Mouse (Mus musculus) midbrain, embryonic 11.5 days (tissue): ENCODE data around the gene Wasf2. TPM values are rescaled to one million over a fixed set of nuclear protein-coding genes. Genes with fewer than 3 reads are reported as not detected.

Source experiments
- ATAC-seq: fragments of 200-750 bp; cut with Nextera tagmentation; 2 replicates; pipeline ENCODE4 v1.8.0; 2017; ENCODE audit warnings: moderate TSS enrichment, moderate library complexity; ENCODE audit not compliant: low FRiP score
- DNase-seq: peaks from one replicate; pipeline ENCODE4 v3.0.0; 2015; ENCODE audit warnings: low spot score; ENCODE audit errors: missing footprints
- H3K27ac ChIP-seq: fragments of 300-500 bp; sonication (generic); 2 replicates; pipeline ENCODE4 v1.5.1; 2014; ENCODE audit warnings: low read depth, low read length
- H3K27me3 ChIP-seq: fragments of 300-500 bp; sonication (generic); 2 replicates; pipeline ENCODE4 v1.6.1; 2014; ENCODE audit warnings: mild to moderate bottlenecking, low read length, moderate library complexity, mixed read lengths; ENCODE audit not compliant: control insufficient read depth, insufficient read depth
- H3K36me3 ChIP-seq: fragments of 300-500 bp; sonication (generic); 2 replicates; pipeline ENCODE4 v1.6.1; 2014; ENCODE audit warnings: mild to moderate bottlenecking, low read length, moderate library complexity, mixed read lengths; ENCODE audit not compliant: control insufficient read depth, insufficient read depth
- H3K4me1 ChIP-seq: fragments of 300-500 bp; sonication (generic); 2 replicates; pipeline ENCODE4 v1.6.1; 2014; ENCODE audit warnings: low read length; ENCODE audit not compliant: control insufficient read depth, insufficient read depth
- H3K4me2 ChIP-seq: fragments of 300-500 bp; sonication (generic); 2 replicates; pipeline ENCODE4 v1.6.1; 2014; ENCODE audit warnings: mild to moderate bottlenecking, moderate library complexity
- H3K4me3 ChIP-seq: fragments of 300-500 bp; sonication (generic); 2 replicates; pipeline ENCODE4 v1.5.1; 2014; ENCODE audit warnings: low read depth, low read length
- H3K9ac ChIP-seq: fragments of 300-500 bp; sonication (generic); 2 replicates; pipeline ENCODE4 v1.6.1; 2014; ENCODE audit warnings: low read length
- H3K9me3 ChIP-seq: fragments of 300-500 bp; sonication (generic); 2 replicates; pipeline ENCODE4 v1.6.1; 2016; ENCODE audit warnings: low read length; ENCODE audit not compliant: control insufficient read depth
- WGBS: fragments of 180-500 bp; shearing (Covaris S2); extraction: QIAGEN DNeasy Blood & Tissue Kit; methylation state at CpG from one replicate; pipeline ENCODE4 v1.1.7; 2014; 5-methylcytosine and 5-hydroxymethylcytosine counted together
- microRNA-seq: library from miRNA; unstranded; fragments of <30 nt; microRNA quantifications from one replicate; pipeline ENCODE4, GENCODE M21; 2017
- polyA plus RNA-seq: library from polyadenylated mRNA; unstranded; fragments of >200 nt; fragmentation: Nextera tagmentation; extraction: Ambion mirVana; gene quantifications from 2 replicates; pipeline ENCODE4 v1.2.1, GENCODE M21; 2014

Gene Wasf2
- polyA plus RNA-seq, 1 experiment from 2014 or later = 40.1 TPM

- WGBS = 23% methylated on average over 15 of the region's 15 CpGs
- Histone ChIP-seq H3K36me3 (no peaks in the 10 kb centered on the region), H3K9ac (no peak overlapping the region), H3K4me1 (peaks cover 10% of the 10 kb centered on the region), H3K4me3 (no peak overlapping the region), H3K9me3 (no peaks in the 10 kb centered on the region), H3K27ac (no peak overlapping the region), H3K27me3 (peaks cover 52% of the 10 kb centered on the region), H3K4me2 (no peak overlapping the region)
- ATAC-seq = no peak
- DNase-seq = no peak
These were observed 116.8 kb downstream of the Wasf2 start for GRCm38 (mm10) chr4:133247072-133247471.

- Histone ChIP-seq H3K4me3 (no peak overlapping the region), H3K9ac (no peak overlapping the region), H3K4me2 (no peak overlapping the region), H3K36me3 (no peaks in the 10 kb centered on the region), H3K9me3 (no peaks in the 10 kb centered on the region), H3K27me3 (peaks cover 49% of the 10 kb centered on the region), H3K27ac (no peak overlapping the region), H3K4me1 (peaks cover 10% of the 10 kb centered on the region)
- ATAC-seq (no peak), DNase-seq (peak; percentile 21)
- 77% methylated on average over 13 of the region's 13 CpGs for WGBS
These were observed 117.6 kb downstream of the Wasf2 start for GRCm38 (mm10) chr4:133247806-133248449.

Small RNAs within 50 kb of the gene (microRNA-seq; reads per million reads assigned to microRNA genes)
- 0.76 reads per million for gene Mir7017

Other genes with a start within 250 kb of the Wasf2 start
- 96.4 and 99.8 TPM in 2 replicates for gene Stx12, start 246.0 kb upstream of the Wasf2 start, polyA plus RNA-seq
- gene Fam76a, start 207.9 kb upstream of the Wasf2 start, polyA plus RNA-seq = 30.1 and 31.7 TPM in 2 replicates
- not detected in 2 replicates for gene Fgr, start 156.4 kb upstream of the Wasf2 start, polyA plus RNA-seq
- 4.9 and 5.3 TPM in 2 replicates for gene Ahdc1, start 119.2 kb upstream of the Wasf2 start, polyA plus RNA-seq
- gene Cd164l2, start 81.6 kb downstream of the Wasf2 start, polyA plus RNA-seq = 0.23 and 0.47 TPM in 2 replicates
- 0.10 and 0.55 TPM in 2 replicates for gene Gpr3, start 82.0 kb downstream of the Wasf2 start, polyA plus RNA-seq
- gene Map3k6, start 110.3 kb downstream of the Wasf2 start, polyA plus RNA-seq = 1.3 and 2.0 TPM in 2 replicates
- gene Sytl1, start 132.6 kb downstream of the Wasf2 start, polyA plus RNA-seq = 0.37 and 0.83 TPM in 2 replicates
- 71.2 and 82.0 TPM in 2 replicates for gene Tmem222, start 147.3 kb downstream of the Wasf2 start, polyA plus RNA-seq
- 21.0 and 22.2 TPM in 2 replicates for gene Wdtc1, start 223.0 kb downstream of the Wasf2 start, polyA plus RNA-seq
- gene Slc9a1, start 239.2 kb downstream of the Wasf2 start, polyA plus RNA-seq = 4.6 and 5.6 TPM in 2 replicates